In genomic region chr6:102563431-102563830, GRCm38 (mm10) we compare ENCODE assay signal across 8 mouse cellular contexts. TPM values are rescaled to one million over a fixed set of nuclear protein-coding genes. Genes with fewer than 3 reads are reported as not detected.
A peak's percentile ranks its signal among the peaks of the same experiment; 100 is the strongest.
DNase-seq lines count a peak whose midpoint lies in the region; ATAC-seq and TF ChIP-seq lines count a peak whose summit lies in the region.

No protein-coding gene starts in this region.

- no peaks in the 10 kb centered on the region for H3K9me3 ChIP-seq in embryonic facial prominence, embryonic 15.5 days (replicated peaks)
- H3K9me3 ChIP-seq in intestine, embryonic 16.5 days (ENCODE audit: control insufficient read depth, low read length) = no peaks in the 10 kb centered on the region
- no peaks in the 10 kb centered on the region for H3K9me3 ChIP-seq in neural tube, embryonic 13.5 days

- TF ChIP-seq CTCF in layer of hippocampus, adult 2 months (conservative IDR thresholded peaks at IDR 0.05) = no peak

- no peak for ATAC-seq in embryonic facial prominence, embryonic 15.5 days (ENCODE audit: insufficient number of reproducible peaks, low FRiP score, low TSS enrichment, low read depth)
- no peak for ATAC-seq in intestine, embryonic 16.5 days
- no peak for ATAC-seq in neural tube, embryonic 13.5 days (ENCODE audit: low read depth)

- peak overlapping the region; percentile 73 for H3K27ac ChIP-seq in layer of hippocampus, adult 2 months
- no peak overlapping the region for H3K27ac ChIP-seq in embryonic facial prominence, embryonic 15.5 days (replicated peaks)
- no peak overlapping the region for H3K27ac ChIP-seq in intestine, embryonic 16.5 days (ENCODE audit: low read length)
- H3K27ac ChIP-seq in neural tube, embryonic 13.5 days (replicated peaks) = no peak overlapping the region

- H3K4me1 ChIP-seq in embryonic facial prominence, embryonic 15.5 days = 0 out of 2 replicates have a peak, but pooled peaks cover 6% of the 10 kb centered on the region
- no peaks in the 10 kb centered on the region for H3K4me1 ChIP-seq in intestine, embryonic 16.5 days (ENCODE audit: control insufficient read depth, insufficient read depth, low read length)
- H3K4me1 ChIP-seq in neural tube, embryonic 13.5 days (replicated peaks) = peaks cover 11% of the 10 kb centered on the region

- no peak for DNase-seq in layer of hippocampus, adult 2 months (ENCODE audit: low spot score in 2 of 2)
- DNase-seq in layer of hippocampus, postnatal 14 days (ENCODE audit: low spot score in 2 of 2) = no peak
- no peak for DNase-seq in layer of hippocampus, adult 11-12 months (ENCODE audit: low spot score)
- no peak for DNase-seq in natural killer cell, adult 2 months (ENCODE audit: low spot score in 2 of 2)
- DNase-seq in spleen, adult 18-20 months = no peak

- no peaks in the 10 kb centered on the region for H3K36me3 ChIP-seq in embryonic facial prominence, embryonic 15.5 days
- H3K36me3 ChIP-seq in intestine, embryonic 16.5 days (ENCODE audit: control insufficient read depth, insufficient read depth, low read length) = no peaks in the 10 kb centered on the region
- no peaks in the 10 kb centered on the region for H3K36me3 ChIP-seq in neural tube, embryonic 13.5 days

- peaks cover 21% of the 10 kb centered on the region for H3K27me3 ChIP-seq in embryonic facial prominence, embryonic 15.5 days
- H3K27me3 ChIP-seq in intestine, embryonic 16.5 days (replicated peaks; ENCODE audit: control insufficient read depth, insufficient read depth, low read length) = peaks cover 5% of the 10 kb centered on the region
- H3K27me3 ChIP-seq in neural tube, embryonic 13.5 days = peaks cover 12% of the 10 kb centered on the region; the same call in 1 of the 2 replicates

- H3K4me2 ChIP-seq in embryonic facial prominence, embryonic 15.5 days (replicated peaks) = peak overlapping the region; percentile 98
- H3K4me2 ChIP-seq in intestine, embryonic 16.5 days (ENCODE audit: low read depth, low read length) = peak overlapping the region; percentile 93
- peak overlapping the region; percentile 91 for H3K4me2 ChIP-seq in neural tube, embryonic 13.5 days

- H3K4me3 ChIP-seq in layer of hippocampus, adult 2 months = peak overlapping the region; percentile 60
- peak overlapping the region; percentile 52 for H3K4me3 ChIP-seq in embryonic facial prominence, embryonic 15.5 days (replicated peaks)
- peak overlapping the region; percentile 57 for H3K4me3 ChIP-seq in intestine, embryonic 16.5 days (ENCODE audit: low read length)
- peak overlapping the region; percentile 64 for H3K4me3 ChIP-seq in neural tube, embryonic 13.5 days

- WGBS in embryonic facial prominence, embryonic 15.5 days = 9% methylated on average over 7 of the region's 7 CpGs
- 8% methylated on average over 7 of the region's 7 CpGs for WGBS in intestine, embryonic 16.5 days
- 7% methylated on average over 7 of the region's 7 CpGs for WGBS in neural tube, embryonic 13.5 days

- no peak overlapping the region for H3K9ac ChIP-seq in embryonic facial prominence, embryonic 15.5 days
- 0 out of 2 replicates have a peak overlapping the region, but pooled peaks have one; percentile 65 for H3K9ac ChIP-seq in intestine, embryonic 16.5 days (ENCODE audit: low read depth, low read length)
- H3K9ac ChIP-seq in neural tube, embryonic 13.5 days = peak overlapping the region; percentile 67

RNA-seq across cellular contexts. Expression of gene Cntn3, which starts 9.5 kb away (rescaled TPM):
- 10 to 100 TPM; 12.1 to 13.7 TPM for total RNA-seq in layer of hippocampus, adult 2 months (2021)
- total RNA-seq in layer of hippocampus, postnatal 14 days (2021) = 10 to 100 TPM in 1 of 2 experiments, 1 to 10 TPM in 1; 7.4 to 11.0 TPM
- 1.5 and 1.6 TPM in 2 replicates for polyA plus RNA-seq in embryonic facial prominence, embryonic 15.5 days (2015; fragmentation: Nextera tagmentation; extraction: Ambion mirVana)
- 0.89 and 0.97 TPM in 2 replicates for polyA plus RNA-seq in intestine, embryonic 16.5 days (2015; fragmentation: Nextera tagmentation; extraction: Ambion mirVana)
- 2.5 and 2.6 TPM in 2 replicates for polyA plus RNA-seq in neural tube, embryonic 13.5 days (2015; fragmentation: Nextera tagmentation; extraction: Ambion mirVana)
